Mouse (Mus musculus) layer of hippocampus, postnatal 25 days (tissue): ENCODE measurements around the gene Ocln. TPM values are rescaled to one million over a fixed set of nuclear protein-coding genes. Genes with fewer than 3 reads are reported as not detected.

ENCODE experiments used
- DNase-seq, 2 experiments: peaks; one replicate each; pipeline ENCODE4 v3.0.0; 2022; ENCODE audit warnings: mixed read lengths in 2 of 2, low spot score in 1 of 2; ENCODE audit errors: extremely low spot score in 1 of 2
- total RNA-seq, 2 experiments: library from RNA; stranded (reverse); gene quantifications; 2 replicates each; pipeline ENCODE4 v1.2.3; 2021

Gene Ocln
- 10 to 100 TPM; 12.4 to 13.2 TPM for total RNA-seq

DNA sequence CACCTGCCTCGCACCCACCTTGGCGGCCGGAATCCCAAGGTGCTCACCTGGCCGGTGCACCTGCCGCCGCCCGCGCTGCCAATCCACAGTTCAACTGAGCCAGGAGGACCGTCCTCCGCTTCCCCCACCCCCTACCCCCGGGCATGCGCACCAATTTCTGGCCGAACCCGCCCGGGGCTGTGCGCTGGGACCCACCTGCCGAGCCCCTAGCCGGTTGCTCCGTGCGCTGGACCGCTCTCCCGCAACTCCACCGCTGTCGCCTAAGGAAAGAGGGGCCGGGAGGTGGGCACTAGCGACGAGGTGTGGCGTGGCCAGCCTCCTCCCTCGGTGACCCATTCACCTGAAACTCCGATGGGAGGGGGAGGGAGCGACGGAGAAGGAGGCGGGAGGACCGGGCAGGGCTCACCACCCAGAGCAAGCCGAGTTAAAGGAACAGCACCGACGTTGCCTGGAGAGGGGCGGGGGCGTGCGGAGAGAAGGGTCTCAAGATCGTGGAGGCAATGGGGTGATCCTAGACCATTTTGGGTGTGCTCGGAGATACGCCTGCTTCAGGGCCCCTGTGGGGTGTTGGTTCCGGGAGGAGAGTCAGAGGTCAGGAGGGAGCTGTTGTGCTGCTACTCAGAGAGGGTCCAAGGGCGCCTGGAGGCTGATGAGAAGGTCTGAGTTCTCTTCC is at the start of gene Ocln:
Gene Ocln (minus strand): TSS at position 350 of the 673 bp plus-strand sequence.
- DNase-seq, result peak; percentile 29 to 42

DNA sequence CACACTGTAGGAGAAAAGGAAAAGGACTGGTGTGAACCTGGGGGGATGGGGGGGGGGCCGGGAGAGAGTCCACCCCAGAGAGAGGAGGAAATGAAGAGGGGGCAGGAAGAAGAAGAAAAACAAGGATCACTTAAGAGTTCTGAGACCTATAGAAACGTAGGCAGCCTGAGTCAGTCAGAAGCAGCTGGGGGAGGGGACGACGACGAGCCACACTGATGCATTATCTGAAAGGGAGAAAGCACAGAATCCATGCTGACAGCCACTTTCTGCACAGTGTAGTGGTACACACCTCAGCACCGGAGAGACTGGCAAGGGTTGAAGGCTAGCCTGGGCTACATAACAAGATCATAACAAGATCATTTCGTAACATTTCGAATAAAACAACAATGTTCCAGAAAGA is 48.5 kb upstream of the Ocln start:
- no peak for DNase-seq

DNA sequence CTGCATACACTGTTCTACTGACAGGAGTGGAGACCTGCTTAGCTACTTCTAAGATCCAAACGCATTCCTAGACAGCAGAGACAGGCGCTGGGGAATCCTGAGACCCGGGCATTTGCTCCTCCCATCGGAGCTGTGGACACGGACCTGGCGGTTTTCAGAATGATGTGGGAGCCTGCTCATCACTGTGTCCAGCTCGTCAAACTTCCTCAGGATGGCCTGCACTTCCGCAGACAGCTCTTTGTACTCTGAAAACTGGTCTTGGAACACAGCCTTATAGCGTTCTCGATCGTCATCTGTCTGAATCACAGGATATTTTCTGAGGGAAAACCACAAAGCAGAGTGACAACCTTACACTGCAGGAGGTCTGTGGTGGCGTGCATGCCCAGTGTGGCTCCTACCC is 47.8 kb upstream of the Ocln start:
- no peak for DNase-seq

DNA sequence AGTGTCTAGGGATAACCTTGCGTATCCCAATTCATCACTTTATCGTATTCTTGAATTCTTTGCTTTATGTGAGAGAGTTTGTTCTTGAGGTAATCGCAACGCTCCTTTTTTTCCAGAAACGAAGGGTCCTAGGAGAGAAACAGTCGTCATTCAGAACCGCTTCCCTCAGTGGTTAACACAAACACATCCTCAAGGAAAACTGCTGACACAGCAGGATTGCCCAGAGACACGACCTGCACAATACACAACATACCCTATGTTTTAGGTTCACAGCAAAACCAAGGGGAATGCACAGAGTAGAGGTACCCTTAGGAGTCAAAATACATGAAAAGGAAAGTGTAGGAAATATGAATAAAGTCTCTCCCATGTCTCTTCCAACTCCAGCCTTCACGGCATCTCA is 44.8 kb upstream of the Ocln start:
- no peak for DNase-seq

DNA sequence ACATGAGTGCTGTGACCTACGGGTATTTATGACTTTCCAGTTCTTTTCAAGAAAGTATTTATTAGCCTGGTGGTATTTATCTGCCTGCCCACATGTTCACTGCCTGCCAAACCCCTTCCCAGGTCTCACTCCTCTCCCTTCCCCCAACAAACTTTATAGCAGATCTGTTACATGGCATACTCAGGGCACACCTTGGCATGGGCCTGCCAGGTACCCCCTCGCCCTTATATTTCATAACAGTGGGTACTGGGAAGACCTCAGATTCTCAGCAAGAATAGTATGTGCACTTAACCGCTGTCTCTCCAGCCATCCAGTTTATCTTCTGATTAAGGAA is 43.0 kb upstream of the Ocln start:
- no peak for DNase-seq

DNA sequence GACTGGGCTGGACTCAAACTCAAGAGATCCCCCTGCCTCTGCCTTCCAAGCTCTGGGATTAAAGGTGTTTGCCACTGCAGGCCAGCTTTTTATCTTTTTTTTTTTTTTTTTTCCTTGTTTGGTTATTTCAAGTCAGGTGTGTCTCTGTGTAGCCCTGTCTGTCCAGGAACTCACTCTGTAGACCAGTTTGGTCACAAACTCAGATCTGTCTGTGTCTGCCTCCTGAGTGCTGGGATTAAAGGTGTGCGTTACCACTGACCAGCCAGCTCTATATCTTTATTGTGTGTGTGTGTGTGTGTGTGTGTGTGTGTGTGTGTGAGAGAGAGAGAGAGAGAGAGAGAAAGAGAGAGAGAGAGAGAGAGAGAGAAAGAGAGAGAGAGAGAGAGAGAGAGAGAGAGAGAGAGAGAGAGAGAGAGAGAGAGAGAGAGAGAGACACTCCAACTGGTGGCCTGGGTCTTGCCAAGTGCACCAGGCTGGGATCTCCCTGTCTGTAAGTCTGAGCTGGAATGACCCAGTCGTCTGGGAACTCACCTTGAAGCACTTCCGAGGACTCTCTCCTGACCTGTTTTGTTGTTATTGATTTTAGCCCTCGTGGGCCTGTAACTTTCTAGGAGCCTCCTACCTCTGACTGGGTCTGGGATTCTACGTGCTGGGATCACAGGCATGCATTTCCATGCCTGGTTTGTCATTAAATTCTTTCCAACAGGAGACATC is 42.5 kb upstream of the Ocln start:
- DNase-seq, result no peak

DNA sequence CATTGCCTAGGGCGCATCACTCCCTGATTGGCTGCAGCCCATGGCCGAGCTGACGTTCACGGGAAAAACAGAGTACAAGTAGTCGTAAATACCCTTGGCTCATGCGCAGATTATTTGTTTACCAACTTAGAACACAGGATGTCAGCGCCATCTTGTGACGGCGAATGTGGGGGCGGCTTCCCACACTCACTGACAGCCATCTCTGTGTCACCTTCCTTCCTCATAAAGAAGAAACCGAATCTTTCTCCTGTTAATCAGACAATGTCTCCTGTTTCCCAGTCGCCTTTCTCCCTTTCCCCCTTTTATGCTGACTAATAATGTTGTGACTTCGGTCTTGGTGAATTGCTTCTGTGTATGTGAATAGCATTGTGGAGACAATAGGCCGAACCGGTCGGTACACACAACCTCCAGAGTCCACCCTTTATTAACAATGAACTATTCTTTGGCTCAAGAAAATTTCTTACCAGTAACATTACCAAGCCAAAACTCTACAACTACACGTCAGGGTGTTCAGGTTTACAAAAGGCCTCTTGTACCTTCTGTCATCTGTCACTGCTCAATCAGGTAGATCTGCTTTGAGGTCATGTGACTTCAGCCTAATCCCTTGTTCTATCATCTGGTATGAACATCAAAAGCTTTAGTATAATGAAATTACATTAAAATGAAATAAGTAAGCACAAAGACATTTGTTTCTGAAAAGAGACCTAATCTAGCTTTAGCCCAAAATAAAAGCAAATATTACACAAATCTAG is 41.7 kb upstream of the Ocln start:
- DNase-seq, result no peak

DNA sequence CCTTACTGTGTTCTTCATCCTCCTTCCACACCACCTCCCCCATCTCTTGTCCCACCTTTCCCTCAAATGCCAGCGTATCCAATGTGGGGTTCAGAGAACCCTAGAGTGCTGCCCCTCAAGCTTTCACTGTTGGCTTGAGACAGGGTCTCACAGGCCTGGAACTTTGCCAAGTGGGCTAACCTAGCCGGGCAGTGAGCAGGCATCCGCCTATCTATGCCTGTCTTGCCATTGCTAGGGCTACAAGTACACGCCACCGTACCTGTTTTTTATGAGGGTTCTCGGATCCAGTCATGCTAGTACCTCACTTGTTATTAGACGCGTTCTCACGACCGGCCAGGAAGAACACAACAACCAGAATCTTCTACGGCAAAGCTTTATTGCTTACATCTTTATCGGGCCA is 36.1 kb upstream of the Ocln start:
- no peak for DNase-seq

DNA sequence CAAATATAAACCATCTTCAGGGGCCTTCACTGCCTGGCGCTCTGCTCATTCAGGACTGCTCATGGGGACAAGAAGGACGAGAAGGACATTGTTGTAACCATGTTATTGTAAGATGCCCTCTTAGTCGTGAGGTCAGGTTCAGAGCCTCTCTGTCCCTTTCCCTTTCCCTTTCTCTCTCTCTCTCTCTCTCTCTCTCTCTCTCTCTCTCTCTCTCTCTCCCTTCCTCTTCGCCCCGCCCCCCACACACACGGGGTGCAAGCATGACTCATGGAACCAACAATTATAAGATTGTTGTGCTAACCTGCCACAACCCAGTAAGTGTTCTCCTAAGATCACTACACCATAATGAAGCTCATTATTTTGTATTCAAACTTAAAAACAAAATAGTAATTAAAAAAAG is 29.6 kb upstream of the Ocln start:
- no peak for DNase-seq

DNA sequence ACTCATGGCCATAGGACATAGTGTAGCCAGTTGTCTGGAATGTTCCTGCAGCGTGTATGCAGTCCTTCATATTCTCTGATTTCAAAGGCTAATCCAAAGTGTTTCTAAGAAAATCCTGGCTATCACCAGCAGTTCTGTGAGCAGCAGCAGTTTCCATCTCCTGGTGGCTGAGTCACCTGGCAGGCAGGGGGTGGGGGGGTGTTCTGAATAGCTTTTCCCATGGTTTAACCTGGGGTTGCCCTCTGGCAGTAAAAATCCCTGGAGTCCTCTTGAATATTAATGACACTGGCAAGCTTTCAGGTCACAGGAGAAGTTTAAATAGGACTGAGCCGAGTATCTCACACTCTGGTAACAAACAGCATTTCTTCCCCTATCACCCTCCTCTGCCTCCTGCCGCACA is 29.2 kb upstream of the Ocln start:
- no peak for DNase-seq

DNA sequence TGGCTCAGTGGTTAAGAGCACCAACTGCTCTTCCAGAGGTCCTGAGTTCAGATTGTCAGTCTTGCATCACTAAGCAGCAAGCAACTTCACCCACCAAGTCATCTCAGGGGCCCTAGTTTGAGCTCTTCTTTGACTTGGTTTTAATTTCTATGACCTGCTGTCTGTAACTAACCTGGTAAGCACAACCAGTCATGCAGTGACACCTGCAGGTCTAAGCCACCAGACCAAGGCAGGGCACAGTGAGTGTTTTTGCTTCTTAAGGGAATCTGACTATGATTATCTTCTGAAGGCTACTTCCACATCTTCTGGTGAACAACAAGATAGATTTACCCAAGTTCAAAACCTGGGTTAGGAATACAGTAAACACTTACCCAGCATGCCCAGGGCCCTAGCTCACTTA is 27.4 kb upstream of the Ocln start:
- no peak for DNase-seq

DNA sequence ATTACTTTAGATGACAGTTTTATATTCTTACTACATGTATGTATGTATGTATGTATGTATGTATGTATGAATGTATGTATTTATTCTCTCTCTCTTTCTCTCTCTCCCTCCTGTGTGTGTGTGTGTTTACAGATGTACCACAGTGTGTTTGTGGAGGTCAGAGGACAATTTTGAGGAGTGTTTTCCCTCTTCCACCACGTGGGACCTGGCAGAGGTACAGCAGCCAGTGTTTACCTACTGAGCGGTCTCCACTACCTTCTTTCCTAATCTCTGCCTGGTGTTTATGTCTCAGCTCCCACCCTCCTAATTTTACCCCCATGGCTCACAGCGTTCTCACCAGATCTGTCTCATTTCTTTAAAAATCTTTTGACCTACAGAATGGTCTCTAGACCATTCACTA is 26.7 kb upstream of the Ocln start:
- no peak for DNase-seq

DNA sequence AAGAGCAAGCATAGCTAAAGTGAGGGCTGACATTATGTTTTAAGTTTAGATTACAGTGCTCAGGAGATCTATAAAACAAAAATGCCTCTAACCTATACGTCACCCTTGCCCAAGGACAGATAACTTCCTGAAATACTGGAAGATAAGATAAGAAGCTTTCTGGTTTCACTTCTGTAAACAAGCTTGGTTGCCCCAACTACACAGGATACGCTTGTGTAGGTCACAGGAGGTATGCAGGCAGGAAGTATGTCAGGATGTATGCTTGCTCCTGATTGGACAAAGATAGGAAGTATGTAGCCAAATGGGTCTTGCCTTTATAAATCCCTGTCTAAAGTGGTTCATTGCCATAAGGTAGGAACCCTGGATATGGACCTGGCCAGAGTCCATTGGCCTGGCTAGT is 23.4 kb upstream of the Ocln start:
- DNase-seq, result no peak

DNA sequence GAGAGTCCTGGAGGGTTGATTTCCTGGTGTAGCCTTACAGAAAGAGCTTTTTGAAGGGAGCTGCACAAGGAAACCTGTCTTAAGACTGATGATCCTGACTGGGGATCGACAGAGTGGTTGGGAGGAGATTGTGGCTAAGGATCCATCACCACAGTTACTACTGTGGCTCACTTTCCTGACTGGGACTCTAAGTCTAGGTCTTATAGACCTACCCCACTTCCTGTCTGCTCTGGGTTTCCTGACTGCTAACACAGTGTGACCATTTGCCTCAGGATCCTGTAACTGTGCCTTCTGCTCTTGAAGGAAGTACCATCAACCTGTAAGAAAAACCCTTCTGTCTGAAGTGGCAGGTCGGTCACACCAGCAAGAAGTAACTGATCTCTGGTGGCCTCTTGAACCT is 18.2 kb upstream of the Ocln start:
- no peak for DNase-seq

DNA sequence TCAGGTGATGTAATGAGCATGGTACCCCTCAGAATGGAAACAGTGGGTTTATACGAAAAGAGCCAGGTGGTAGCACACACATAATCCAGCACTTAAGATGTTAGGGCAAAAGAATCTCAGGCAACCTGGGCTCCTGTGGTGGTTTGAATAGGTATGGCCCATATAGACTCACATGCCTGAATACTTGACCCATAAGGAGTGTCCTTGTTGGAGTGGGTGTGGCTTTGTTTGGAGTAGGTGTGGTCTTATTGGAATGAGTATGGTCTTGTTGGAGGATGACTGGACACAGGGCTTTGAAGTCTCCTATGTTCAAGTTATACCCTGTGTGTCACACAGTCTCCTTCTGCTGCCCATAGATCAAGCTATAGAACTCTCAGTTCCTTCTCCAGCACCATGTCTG is 15.8 kb upstream of the Ocln start:
- no peak for DNase-seq

DNA sequence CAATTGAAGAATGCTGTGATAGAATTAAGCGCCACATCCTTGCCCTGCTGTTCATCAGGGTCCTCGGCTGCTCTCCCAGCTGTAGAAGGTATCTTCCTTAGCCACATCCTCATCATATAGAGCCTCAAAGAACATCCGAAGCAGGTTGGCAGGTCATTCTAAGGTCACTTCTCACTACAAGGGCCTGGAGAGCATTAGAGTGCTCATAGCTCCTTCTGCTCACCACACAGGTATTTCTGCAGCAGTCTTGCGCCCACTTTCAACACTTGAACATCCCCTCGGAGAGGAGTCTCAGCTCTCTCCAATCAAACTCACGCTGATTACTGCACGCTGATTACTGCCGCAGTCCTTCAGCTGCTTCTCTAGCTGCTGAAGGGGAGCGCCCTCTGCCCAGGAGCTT is 6.9 kb upstream of the Ocln start:
- no peak for DNase-seq

DNA sequence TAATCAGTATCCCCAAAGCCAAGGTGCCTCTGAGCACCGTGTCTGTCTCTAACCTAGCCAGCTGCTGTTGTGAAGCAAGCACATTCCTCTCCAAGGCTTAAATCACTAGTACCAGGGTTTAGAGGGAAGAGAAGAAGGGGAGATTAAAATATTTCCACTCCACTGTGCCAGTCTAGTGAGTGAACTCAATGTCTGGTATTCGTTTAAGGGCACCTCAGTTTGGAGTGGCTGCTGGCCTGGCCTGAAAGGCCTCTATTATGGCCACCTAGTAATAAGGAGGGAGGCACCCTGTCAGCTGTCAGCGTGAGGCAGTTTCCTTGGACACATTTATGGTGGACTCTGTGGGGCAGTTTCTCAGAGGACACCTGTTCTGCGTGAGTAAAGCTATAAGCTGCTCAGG is 4.5 kb upstream of the Ocln start:
- DNase-seq, result no peak

DNA sequence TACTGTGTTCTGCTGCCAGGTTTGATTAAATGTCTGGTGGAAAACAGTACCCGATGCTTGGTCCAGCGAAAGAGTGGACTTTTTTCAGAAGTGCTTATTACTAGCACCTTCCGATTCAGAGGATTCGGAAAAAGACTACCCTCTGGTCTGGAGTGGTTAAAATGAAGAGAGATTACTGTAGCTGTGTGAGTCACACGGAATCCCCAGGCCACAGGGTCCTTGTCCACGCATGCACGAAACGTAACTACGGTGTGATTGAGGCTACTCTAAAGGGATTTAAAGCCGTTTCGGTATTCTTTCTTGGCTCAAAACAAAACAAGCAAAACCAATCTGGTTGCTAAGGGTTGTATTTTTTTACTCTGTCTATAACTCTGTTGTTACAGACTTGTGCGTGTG is 522 bp upstream of the Ocln start:
- DNase-seq, result no peak

DNA sequence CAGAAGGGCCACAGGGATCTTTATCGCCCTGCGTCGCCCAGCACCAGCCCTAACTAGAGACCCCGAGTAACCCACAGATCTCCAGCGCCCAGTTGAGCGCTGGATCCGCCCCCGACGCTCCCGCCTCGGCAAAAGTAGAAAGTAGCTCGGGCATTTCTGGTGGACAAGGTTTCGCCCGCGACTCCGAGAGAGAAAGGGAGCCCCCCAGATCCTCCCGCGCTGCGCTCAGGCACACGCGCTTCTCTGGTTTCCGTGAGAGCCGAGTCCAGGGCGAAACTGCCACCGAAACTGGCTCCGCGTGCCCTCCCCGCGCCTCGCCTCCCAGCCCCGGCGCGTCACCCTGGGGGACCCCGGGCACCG is 529 bp downstream of the Ocln start:
- DNase-seq, result peak in 1 of 2 experiments; percentile 9

DNA sequence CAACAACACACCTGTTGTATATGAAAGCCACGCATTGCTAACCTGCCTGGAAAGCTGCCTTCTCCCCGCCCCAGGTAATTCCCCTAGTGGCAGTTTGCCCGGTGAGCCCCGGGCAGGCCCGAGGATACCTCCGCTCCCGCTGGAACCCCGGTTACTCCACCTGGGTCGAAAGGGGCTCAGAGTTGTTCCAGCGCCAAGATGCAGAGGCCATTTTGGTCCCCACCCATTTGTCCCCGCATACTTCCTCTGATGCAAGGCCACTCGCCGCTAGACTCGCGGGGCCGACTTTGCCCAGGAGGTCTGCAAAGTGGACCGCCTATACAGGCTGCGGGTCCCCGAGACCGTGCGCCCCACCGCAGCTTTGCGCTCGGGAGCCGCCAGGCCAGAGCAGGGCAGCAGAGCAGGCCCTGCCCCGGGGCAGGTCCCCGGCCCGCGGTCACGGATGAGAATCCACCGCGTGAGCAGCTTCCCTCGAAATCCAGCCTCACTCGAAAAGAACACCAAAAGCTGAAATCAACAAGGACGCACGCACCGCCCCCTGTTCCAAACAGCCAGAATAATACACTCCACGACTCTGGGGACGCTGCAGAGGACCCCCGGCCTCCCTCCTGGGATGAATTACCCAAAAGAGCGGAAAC is 1.0 kb downstream of the Ocln start:
- DNase-seq, result peak; percentile 8 to 10

DNA sequence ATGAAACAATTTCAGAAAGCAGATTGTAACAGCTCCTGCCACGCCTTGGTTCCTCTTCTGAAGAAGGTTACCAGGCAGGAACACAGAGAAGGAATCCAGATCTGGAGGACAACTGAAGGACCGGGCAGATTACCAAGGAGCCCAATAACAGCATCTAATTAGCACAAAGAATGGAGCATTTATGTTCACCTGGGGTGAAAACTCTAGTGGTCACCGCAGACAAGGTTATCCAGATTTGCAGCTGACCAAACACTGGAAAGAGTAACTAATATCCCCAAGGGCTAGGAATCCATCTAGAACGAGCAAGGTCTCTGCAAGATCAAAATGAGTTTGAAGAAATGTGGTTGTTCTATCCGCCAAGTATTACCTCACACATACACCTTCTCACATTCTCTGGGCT is 5.2 kb downstream of the Ocln start:
- no peak for DNase-seq
